Mouse (Mus musculus) midbrain, embryonic 12.5 days (tissue): ENCODE results near the gene Gm49393. TPM values are rescaled to one million over a fixed set of nuclear protein-coding genes. Genes with fewer than 3 reads are reported as not detected.

ENCODE experiments used
- ATAC-seq: fragments of 200-750 bp; cut with Nextera tagmentation; 2 replicates; pipeline ENCODE4 v1.8.0; 2017; ENCODE audit warnings: low read depth, moderate TSS enrichment, moderate library complexity; ENCODE audit not compliant: low FRiP score
- H3K27ac ChIP-seq: fragments of 300-500 bp; sonication (generic); replicated peaks from 2 replicates; pipeline ENCODE4 v1.5.1; 2016; ENCODE audit warnings: mild to moderate bottlenecking
- H3K27me3 ChIP-seq: fragments of 300-500 bp; sonication (generic); 2 replicates; pipeline ENCODE4 v1.6.1; 2016; ENCODE audit warnings: mild to moderate bottlenecking
- H3K36me3 ChIP-seq: fragments of 300-500 bp; sonication (generic); 2 replicates; pipeline ENCODE4 v1.6.1; 2016
- H3K4me1 ChIP-seq: fragments of 300-500 bp; sonication (generic); 2 replicates; pipeline ENCODE4 v1.6.1; 2016
- H3K4me2 ChIP-seq: fragments of 300-500 bp; sonication (generic); replicated peaks from 2 replicates; pipeline ENCODE4 v1.6.1; 2016; ENCODE audit warnings: mild to moderate bottlenecking, moderate library complexity
- H3K4me3 ChIP-seq: fragments of 300-500 bp; sonication (generic); 2 replicates; pipeline ENCODE4 v1.5.1; 2016; ENCODE audit warnings: mild to moderate bottlenecking
- H3K9ac ChIP-seq: fragments of 300-500 bp; sonication (generic); replicated peaks from 2 replicates; pipeline ENCODE4 v1.6.1; 2016; ENCODE audit warnings: mild to moderate bottlenecking, moderate library complexity
- H3K9me3 ChIP-seq: fragments of 300-500 bp; sonication (generic); 2 replicates; pipeline ENCODE4 v1.6.1; 2016; ENCODE audit warnings: mild to moderate bottlenecking
- WGBS: fragments of 180-500 bp; shearing (Covaris S2); methylation state at CpG from one replicate; pipeline ENCODE4 v1.1.7; 2016; 5-methylcytosine and 5-hydroxymethylcytosine counted together
- polyA plus RNA-seq: library from polyadenylated mRNA; unstranded; fragments of >200 nt; fragmentation: Nextera tagmentation; extraction: Ambion mirVana; gene quantifications from 2 replicates; pipeline ENCODE4 v1.2.1, GENCODE M21; 2016

Gm49393 gene
- polyA plus RNA-seq, 1 experiment from 2014 or later = not detected

DNA sequence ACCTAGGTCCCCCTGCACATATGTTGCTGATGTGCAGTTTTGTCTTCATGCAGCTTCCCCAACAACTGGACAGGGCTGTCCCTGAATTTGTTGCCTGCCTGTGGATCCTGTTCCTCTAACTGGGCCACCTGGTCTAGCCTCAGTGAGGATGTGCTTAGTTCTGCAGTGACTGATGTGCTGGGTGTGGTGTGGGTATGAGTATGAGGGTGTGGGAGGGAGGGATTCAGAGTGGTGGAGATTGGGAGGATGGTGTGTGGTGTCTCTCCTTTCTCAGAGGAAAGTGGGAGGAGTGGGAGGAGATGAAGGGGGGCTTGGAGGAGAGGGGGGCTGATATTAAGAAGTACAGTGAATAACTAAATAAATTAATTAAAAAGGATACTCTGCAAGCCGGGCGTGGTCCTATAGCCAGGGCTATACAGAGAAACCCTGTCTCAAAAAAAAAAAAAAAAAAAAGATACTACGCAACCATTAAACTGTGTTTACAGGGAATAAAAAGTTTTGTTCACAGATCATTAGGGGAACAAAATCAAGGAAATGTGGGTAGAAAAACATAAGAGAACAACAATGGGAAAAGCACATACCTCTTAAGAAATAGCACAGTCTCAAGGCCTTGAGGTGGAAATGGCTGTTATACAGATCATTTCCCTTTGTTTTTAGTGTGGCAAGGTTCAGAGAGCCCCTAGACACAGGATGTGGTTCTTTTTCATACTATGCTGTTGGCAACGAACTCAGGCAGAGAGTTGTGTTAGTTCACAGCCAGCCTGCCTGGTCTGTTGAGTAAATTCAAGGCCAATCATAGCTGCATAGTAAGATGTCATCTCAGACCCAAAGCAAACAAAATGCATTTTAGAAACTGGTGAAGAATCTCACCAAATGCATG is 86.9 kb downstream of the Gm49393 start:
- H3K9ac ChIP-seq = no peak overlapping the region
- H3K36me3 ChIP-seq = no peaks in the 10 kb centered on the region
- H3K9me3 ChIP-seq = no peaks in the 10 kb centered on the region
- no peaks in the 10 kb centered on the region for H3K4me1 ChIP-seq
- no peaks in the 10 kb centered on the region for H3K27me3 ChIP-seq
- ATAC-seq = no peak
- WGBS = 88% methylated on average over 4 of the region's 4 CpGs
- no peak overlapping the region for H3K4me2 ChIP-seq
- no peak overlapping the region for H3K27ac ChIP-seq
- H3K4me3 ChIP-seq = no peak overlapping the region

DNA sequence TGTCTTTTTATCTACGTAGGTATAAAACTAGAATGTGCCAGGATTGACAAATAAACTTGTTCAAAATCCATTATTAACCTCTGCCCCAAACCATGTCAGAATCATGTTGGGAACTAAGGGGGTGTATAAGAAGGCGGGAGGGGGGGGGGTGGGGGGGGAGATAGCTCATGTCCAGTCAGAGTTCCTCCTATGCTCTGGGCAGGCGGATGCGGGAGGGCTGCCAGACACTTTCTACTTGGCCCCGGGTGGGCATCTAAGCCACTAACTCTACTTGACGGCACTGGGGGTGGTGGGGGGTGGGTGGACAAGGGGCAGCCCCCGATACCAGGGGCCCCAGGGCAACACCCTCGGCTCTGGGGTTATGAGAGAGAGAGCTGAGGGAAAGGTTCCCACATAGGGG is 92.2 kb downstream of the Gm49393 start:
- H3K4me3 ChIP-seq = no peak overlapping the region
- no peaks in the 10 kb centered on the region for H3K27me3 ChIP-seq
- H3K36me3 ChIP-seq = no peaks in the 10 kb centered on the region
- ATAC-seq = no peak
- H3K9ac ChIP-seq = no peak overlapping the region
- no peaks in the 10 kb centered on the region for H3K4me1 ChIP-seq
- no peak overlapping the region for H3K4me2 ChIP-seq
- no peaks in the 10 kb centered on the region for H3K9me3 ChIP-seq
- no peak overlapping the region for H3K27ac ChIP-seq
- 85% methylated on average over 8 of the region's 8 CpGs for WGBS

DNA sequence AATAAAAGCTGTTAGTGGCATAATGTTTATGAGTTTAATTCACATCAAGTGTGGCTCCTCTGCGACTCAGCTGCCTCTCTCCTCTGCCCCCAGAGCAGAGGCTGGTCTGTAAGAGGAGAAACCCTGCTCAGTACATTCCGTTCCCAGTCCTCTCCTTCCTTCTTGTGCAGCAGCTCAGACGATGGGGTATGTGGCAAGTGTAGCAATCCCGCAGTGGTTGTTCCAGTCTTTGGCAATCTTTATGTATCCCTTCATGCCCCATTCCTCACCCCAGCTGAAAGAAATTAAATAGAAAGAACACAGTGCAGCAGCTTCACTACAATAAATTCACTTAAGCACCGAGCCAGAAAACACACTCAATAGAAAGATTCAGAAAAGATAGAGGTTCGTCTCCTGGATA is 92.7 kb downstream of the Gm49393 start:
- Histone ChIP-seq H3K4me2 (no peak overlapping the region), H3K4me1 (no peaks in the 10 kb centered on the region), H3K4me3 (no peak overlapping the region), H3K27me3 (no peaks in the 10 kb centered on the region), H3K36me3 (no peaks in the 10 kb centered on the region), H3K27ac (no peak overlapping the region), H3K9ac (no peak overlapping the region), H3K9me3 (no peaks in the 10 kb centered on the region)
- 85% methylated on average over 6 of the region's 6 CpGs for WGBS
- no peak for ATAC-seq

- Histone ChIP-seq H3K27ac (no peak overlapping the region), H3K4me3 (no peak overlapping the region), H3K4me2 (no peak overlapping the region), H3K9me3 (no peaks in the 10 kb centered on the region), H3K27me3 (no peaks in the 10 kb centered on the region), H3K9ac (no peak overlapping the region), H3K36me3 (no peaks in the 10 kb centered on the region), H3K4me1 (no peaks in the 10 kb centered on the region)
- no peak for ATAC-seq
- WGBS = 87% methylated on average over 2 of the region's 2 CpGs
These were observed 96.0 kb downstream of the Gm49393 start for GRCm38 (mm10) chr13:60839353-60839902.

GRCm38 (mm10) chr13:60826052-60826451 is 109.3 kb downstream of the Gm49393 start:
- Histone ChIP-seq H3K9me3 (no peaks in the 10 kb centered on the region), H3K27ac (no peak overlapping the region), H3K4me3 (no peak overlapping the region), H3K27me3 (no peaks in the 10 kb centered on the region), H3K4me2 (no peak overlapping the region), H3K4me1 (no peaks in the 10 kb centered on the region), H3K9ac (no peak overlapping the region), H3K36me3 (no peaks in the 10 kb centered on the region)
- WGBS = 61% methylated on average over 3 of the region's 3 CpGs
- no peak for ATAC-seq

GRCm38 (mm10) chr13:60820486-60821175 is 114.8 kb downstream of the Gm49393 start:
- WGBS = 62% methylated on average over 3 of the region's 3 CpGs

DNA sequence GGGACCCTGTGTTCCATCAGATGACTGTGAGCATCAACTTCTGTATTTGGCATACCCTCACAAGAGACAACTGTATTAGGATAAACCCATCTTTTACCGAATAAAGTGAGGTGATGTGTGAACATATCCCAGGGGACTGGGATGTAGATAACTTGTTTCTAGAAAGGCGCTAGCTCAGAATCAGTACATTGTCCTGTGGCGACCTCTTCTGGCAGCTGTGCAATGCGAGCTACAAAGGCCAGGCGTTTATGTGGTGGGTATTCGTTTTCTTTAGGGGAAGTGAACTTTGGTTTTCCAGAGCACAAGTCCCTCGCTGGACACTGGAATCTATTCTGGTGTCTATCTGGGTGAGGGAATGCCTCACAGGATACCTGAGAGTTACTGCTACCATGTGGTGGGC is 115.9 kb downstream of the Gm49393 start:
- no peaks in the 10 kb centered on the region for H3K9me3 ChIP-seq
- H3K4me1 ChIP-seq = no peaks in the 10 kb centered on the region
- H3K4me3 ChIP-seq = no peak overlapping the region
- no peak overlapping the region for H3K9ac ChIP-seq
- no peak overlapping the region for H3K4me2 ChIP-seq
- H3K27me3 ChIP-seq = no peaks in the 10 kb centered on the region
- ATAC-seq = no peak
- no peaks in the 10 kb centered on the region for H3K36me3 ChIP-seq
- no peak overlapping the region for H3K27ac ChIP-seq
- WGBS = 13% methylated on average over 7 of the region's 7 CpGs

More at GRCm38 (mm10) chr13:60820486-60821175, 114.8 kb downstream of the Gm49393 start:
- no peak overlapping the region for H3K4me3 ChIP-seq
- H3K9ac ChIP-seq = no peak overlapping the region
- no peaks in the 10 kb centered on the region for H3K27me3 ChIP-seq
- no peak for ATAC-seq
- H3K4me2 ChIP-seq = no peak overlapping the region
- no peaks in the 10 kb centered on the region for H3K4me1 ChIP-seq
- no peak overlapping the region for H3K27ac ChIP-seq
- H3K9me3 ChIP-seq = no peaks in the 10 kb centered on the region
- H3K36me3 ChIP-seq = no peaks in the 10 kb centered on the region

- WGBS = 60% methylated on average over 1 of the region's 1 CpGs
- no peak overlapping the region for H3K27ac ChIP-seq
These were observed 121.7 kb downstream of the Gm49393 start for GRCm38 (mm10) chr13:60813722-60814121.

GRCm38 (mm10) chr13:60812768-60813167 is 122.6 kb downstream of the Gm49393 start:
- no peaks in the 10 kb centered on the region for H3K36me3 ChIP-seq
- 86% methylated on average over 6 of the region's 6 CpGs for WGBS
- no peaks in the 10 kb centered on the region for H3K27me3 ChIP-seq
- no peaks in the 10 kb centered on the region for H3K9me3 ChIP-seq
- no peaks in the 10 kb centered on the region for H3K4me1 ChIP-seq
- no peak overlapping the region for H3K4me2 ChIP-seq
- no peak overlapping the region for H3K4me3 ChIP-seq
- no peak for ATAC-seq
- no peak overlapping the region for H3K9ac ChIP-seq
- H3K27ac ChIP-seq = no peak overlapping the region

More at GRCm38 (mm10) chr13:60813722-60814121, 121.7 kb downstream of the Gm49393 start:
- ATAC-seq = no peak
- Histone ChIP-seq H3K4me1 (no peaks in the 10 kb centered on the region), H3K36me3 (no peaks in the 10 kb centered on the region), H3K9me3 (no peaks in the 10 kb centered on the region), H3K4me2 (no peak overlapping the region), H3K9ac (no peak overlapping the region), H3K27me3 (no peaks in the 10 kb centered on the region), H3K4me3 (no peak overlapping the region)

GRCm38 (mm10) chr13:60809690-60810089 is 125.7 kb downstream of the Gm49393 start:
- Histone ChIP-seq H3K27ac (no peak overlapping the region), H3K4me2 (no peak overlapping the region), H3K9me3 (no peaks in the 10 kb centered on the region), H3K36me3 (no peaks in the 10 kb centered on the region), H3K27me3 (no peaks in the 10 kb centered on the region), H3K4me1 (no peaks in the 10 kb centered on the region), H3K4me3 (no peak overlapping the region), H3K9ac (no peak overlapping the region)
- WGBS = 78% methylated on average over 2 of the region's 2 CpGs
- no peak for ATAC-seq
